Mouse (Mus musculus) liver, embryonic 14.5 days (tissue): ENCODE measurements at regions not wholly inside any gene's neighbourhood (a gene's known extent, or its start where the extent isn't known, plus 50 kb on each side); places are given as distances from the start of the nearest gene placed in this dataset.

Source experiments
- CTCF ChIP-seq: IDR thresholded peaks from 2 replicates; pipeline ENCODE4 v1.5.1; 2016; ENCODE audit warnings: antibody characterized with exemption, low read depth, control low read depth
- EP300 ChIP-seq: IDR thresholded peaks from 2 replicates; pipeline ENCODE4 v1.6.1; 2016; ENCODE audit warnings: antibody characterized with exemption, low read depth

GRCm38 (mm10) chr15:38351701-38352100 lies 926.3 kb downstream of the 4930447A16Rik start:
- TF ChIP-seq CTCF, result no peak
- no peak for TF ChIP-seq EP300
